Mouse (Mus musculus) megakaryocyte, adult 5-6 weeks (primary cell): Measurements from ENCODE around the gene Syt16. TPM values are rescaled to one million over a fixed set of nuclear protein-coding genes. Genes with fewer than 3 reads are reported as not detected.

ENCODE experiments used
- ATAC-seq: 2 replicates; pipeline ENCODE4 v1.8.0; 2016; ENCODE audit warnings: mild to moderate bottlenecking, inconsistent platforms; ENCODE audit not compliant: poor library complexity, severe bottlenecking
- total RNA-seq, 2 experiments: library from RNA; stranded (forward) in 1 of 2; stranded (reverse) in 1 of 2; fragments of 153-499, 151-499 nt in 1 of 2; fragments of 221-1000, 200-1000 nt in 1 of 2; gene quantifications; 2 replicates each; pipeline versions ENCODE4 v1.2.3 to v1.2.4; 2015 to 2017

Gene Syt16
- total RNA-seq, 2 experiments from 2014 or later, result not detected

GRCm38 (mm10) chr12:74301559-74301958 lies 304.1 kb downstream of the Syt16 start:
- no peak for ATAC-seq

GRCm38 (mm10) chr12:74303418-74304294 lies 306.2 kb downstream of the Syt16 start:
- no peak for ATAC-seq

DNA sequence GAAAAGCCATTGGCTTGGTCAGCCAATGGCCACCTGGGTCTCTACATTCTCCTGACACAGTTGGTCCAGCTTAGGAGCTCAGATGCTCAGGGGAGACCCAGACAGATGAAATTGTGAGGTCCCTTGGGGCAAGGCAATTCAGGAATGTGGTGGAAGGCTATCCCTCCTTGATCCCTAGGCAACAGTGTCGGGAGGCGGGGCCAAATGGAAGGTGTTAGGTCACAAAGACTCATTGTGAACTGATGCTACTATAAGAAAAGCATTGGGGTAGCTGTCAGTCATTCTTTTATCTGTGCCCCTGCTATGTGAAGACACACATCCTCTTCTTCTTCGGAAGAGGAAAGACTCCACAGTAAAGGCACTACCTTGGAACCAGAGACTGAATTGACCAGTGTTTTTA lies 315.1 kb downstream of the Syt16 start:
- no peak for ATAC-seq

- no peak for ATAC-seq
Observed at GRCm38 (mm10) chr12:74315221-74315620, 317.8 kb downstream of the Syt16 start.

GRCm38 (mm10) chr12:74316344-74316973 lies 319.0 kb downstream of the Syt16 start, which contains the start of gene Gm11042:
Gene Gm11042, minus strand, starts transcription at chr12:74316394.
- ATAC-seq, result no peak; the same call in 1 of the 2 replicates

- ATAC-seq, result peak; percentile 62
Observed at GRCm38 (mm10) chr12:74316989-74317759, 319.7 kb downstream of the Syt16 start.

GRCm38 (mm10) chr12:74320318-74320717 lies 322.9 kb downstream of the Syt16 start:
- ATAC-seq, result peak; percentile 76

DNA sequence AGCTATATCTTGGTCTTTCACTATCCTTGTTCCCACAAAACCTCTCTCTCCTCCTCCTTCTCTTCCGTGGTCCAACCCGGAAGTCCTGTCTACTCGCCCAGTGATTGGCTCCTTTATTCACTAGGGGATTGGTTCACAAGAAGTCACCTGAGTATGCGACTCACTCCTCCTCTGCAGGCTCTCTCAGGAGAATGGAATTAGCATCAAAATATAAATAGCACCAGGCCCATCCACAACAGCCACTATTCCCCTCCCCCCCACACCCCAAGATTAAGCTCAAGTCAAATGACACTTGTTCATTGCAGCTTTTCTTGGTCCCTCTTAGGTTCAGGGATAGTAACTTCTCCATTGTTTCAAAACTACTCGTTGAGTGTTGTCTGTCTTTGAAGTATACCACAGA lies 324.5 kb downstream of the Syt16 start:
- no peak for ATAC-seq

Other genes starting within 250 kb of the Syt16 start
- gene Hif1a, start 96.3 kb upstream of the Syt16 start, total RNA-seq (2015), result 68.4 and 70.9 TPM in 2 replicates
- 85.4 and 89.4 TPM in 2 replicates for gene Hif1a, start 96.3 kb upstream of the Syt16 start, total RNA-seq (2017)
- 1.2 and 3.2 TPM in 2 replicates for gene Gm49321, start 60.0 kb upstream of the Syt16 start, total RNA-seq (2015)
- not detected in 2 replicates for gene Gm49321, start 60.0 kb upstream of the Syt16 start, total RNA-seq (2017)
- 5.9 and 7.3 TPM in 2 replicates for gene Snapc1, start 33.2 kb upstream of the Syt16 start, total RNA-seq (2015)
- gene Snapc1, start 33.2 kb upstream of the Syt16 start, total RNA-seq (2017), result 10.1 and 23.8 TPM in 2 replicates